Mouse (Mus musculus): ENCODE results near the gene Zdhhc25. TPM values are rescaled to one million over a fixed set of nuclear protein-coding genes. Genes with fewer than 3 reads are reported as not detected.

The Zdhhc25 gene
- polyA plus RNA-seq, 1 experiment = not detected

DNA sequence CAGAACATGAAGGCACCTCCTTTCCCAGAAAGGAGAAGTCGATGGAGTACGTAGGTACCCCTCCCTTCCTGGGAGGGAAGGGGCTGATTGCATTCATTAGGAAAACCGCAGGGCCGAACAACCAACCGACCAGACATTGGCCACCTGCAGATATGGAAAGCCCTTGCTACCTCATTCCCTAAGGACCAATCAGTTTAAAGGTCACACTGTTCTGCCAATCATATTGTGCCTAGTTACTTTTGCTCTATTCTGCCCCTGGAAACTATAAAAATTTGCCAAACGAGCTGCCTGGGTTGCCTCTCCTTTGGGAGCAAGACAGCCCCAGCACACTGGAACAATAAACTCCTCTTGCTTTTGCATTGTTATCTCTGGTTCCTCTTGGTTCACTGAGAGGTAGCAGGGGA is 24.8 kb downstream of the Zdhhc25 start:
- TF ChIP-seq GATA1 (IDR thresholded peaks at IDR 0.05; ENCODE audit: low read length) (no peak), TAL1 (IDR thresholded peaks at IDR 0.05; ENCODE audit: low read length) (no peak)
- Histone ChIP-seq H3K36me3 (ENCODE audit: control insufficient read depth) (no peaks in the 10 kb centered on the region), H3K27me3 (ENCODE audit: control insufficient read depth) (no peaks in the 10 kb centered on the region), H3K4me1 (ENCODE audit: control insufficient read depth) (no peaks in the 10 kb centered on the region), H3K9me3 (ENCODE audit: control insufficient read depth, low read length) (no peaks in the 10 kb centered on the region; the same call in 1 of the 2 replicates), H3K4me3 (replicated peaks) (no peak overlapping the region)

DNA sequence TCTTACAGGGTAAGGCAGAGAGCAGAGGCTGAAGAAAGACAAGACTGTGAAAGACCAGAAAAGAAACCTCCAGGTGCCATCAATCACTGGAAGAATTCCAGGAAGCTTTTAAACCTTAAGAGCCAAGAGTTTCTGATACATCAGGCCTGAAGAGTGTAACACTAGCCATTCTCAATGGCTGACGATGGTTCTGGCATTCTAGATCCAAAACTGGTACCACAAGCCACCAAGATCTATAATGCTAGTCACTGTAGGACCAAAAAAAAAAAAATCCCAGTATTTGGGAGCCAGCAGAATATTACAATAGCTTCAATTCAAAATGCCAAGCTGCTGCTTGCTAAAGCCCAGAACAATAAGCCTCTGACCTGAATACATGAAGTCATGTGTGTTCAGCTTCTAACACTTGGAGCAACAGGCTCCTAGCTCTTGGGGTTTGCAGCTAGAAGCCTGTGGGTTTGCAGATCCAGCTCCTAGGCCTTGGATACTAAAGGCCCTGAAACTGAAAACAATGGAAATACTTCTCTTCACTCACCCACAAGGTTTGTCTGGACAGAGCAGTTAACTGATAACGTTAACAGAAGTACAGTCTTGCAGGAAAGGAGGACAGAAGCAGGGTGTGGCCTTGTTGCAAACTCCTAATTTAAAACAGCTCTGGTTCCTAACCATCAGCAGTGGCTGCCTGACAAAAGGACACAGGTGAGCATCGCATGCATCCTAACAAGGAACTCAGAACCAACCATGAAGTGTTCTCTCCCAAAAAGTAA is 25.4 kb downstream of the Zdhhc25 start:
- no peak overlapping the region for H3K4me3 ChIP-seq (replicated peaks)
- no peaks in the 10 kb centered on the region for H3K27me3 ChIP-seq (ENCODE audit: control insufficient read depth)
- no peaks in the 10 kb centered on the region for H3K36me3 ChIP-seq (ENCODE audit: control insufficient read depth)
- H3K4me1 ChIP-seq (ENCODE audit: control insufficient read depth) = no peaks in the 10 kb centered on the region
- H3K9me3 ChIP-seq (ENCODE audit: control insufficient read depth, low read length) = no peaks in the 10 kb centered on the region; the same call in 1 of the 2 replicates
- TF ChIP-seq GATA1 (IDR thresholded peaks at IDR 0.05; ENCODE audit: low read length) (no peak), TAL1 (IDR thresholded peaks at IDR 0.05; ENCODE audit: low read length) (no peak)

DNA sequence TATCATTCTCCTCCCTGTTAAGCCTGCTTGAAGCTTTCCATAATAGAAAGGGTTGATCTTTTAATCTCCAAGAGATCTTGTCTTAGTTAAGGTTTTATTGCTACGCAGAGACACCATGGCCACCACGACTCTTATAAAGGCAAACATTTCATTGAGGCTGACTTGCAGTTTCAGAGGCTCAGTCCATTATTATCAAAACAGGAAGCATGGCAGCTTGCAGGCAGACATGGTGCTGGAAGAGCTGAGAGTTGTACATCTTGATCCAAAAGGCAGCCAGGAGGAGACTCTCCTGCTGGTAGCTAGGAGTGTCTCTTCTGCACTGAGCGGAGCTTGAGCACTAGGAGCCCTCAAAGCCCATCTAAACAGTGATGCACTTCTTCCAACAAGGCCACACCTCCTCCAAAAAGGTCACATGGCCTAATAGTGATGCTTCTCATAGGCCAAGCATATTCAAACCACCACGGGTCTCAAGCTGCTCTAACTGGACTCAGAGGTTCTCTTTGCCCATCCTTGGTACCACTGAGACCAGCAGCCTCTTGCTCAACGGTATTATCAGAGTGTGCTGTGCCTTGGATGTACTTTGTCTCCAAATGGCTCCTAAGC is 26.9 kb downstream of the Zdhhc25 start:
- no peaks in the 10 kb centered on the region for H3K9me3 ChIP-seq (ENCODE audit: control insufficient read depth, low read length)
- H3K4me3 ChIP-seq (replicated peaks) = no peak overlapping the region
- no peaks in the 10 kb centered on the region for H3K36me3 ChIP-seq (ENCODE audit: control insufficient read depth)
- H3K4me1 ChIP-seq (ENCODE audit: control insufficient read depth) = no peaks in the 10 kb centered on the region
- no peaks in the 10 kb centered on the region for H3K27me3 ChIP-seq (ENCODE audit: control insufficient read depth)
- no peak for TF ChIP-seq GATA1 (IDR thresholded peaks at IDR 0.05; ENCODE audit: low read length)
- TF ChIP-seq TAL1 (IDR thresholded peaks at IDR 0.05; ENCODE audit: low read length) = no peak

DNA sequence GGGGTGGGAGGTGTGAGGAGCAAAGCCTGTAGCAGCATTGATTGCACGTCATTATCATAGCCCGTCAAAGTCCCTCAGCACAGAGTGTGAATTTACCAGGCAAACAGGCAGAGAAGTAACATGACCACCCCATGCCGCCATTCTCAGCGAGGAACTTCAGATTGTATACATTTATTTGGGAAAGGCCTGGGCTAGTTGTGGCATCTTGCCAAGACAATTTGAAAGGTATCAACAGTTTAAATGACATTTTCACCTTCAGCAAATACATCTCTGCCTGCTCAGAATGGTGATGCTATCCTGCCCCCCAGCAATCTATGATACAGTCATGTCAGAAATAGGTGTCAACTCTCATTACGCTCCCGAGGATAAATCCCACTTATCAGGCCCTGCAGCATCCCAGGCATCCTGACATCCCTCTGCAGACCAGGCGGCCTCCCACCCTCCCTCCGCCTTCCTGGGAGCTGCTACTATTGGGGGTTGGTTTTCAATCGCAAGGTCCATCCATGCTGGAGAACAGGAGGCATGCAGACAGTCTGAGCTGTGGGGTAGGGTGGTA is 28.8 kb downstream of the Zdhhc25 start:
- Histone ChIP-seq H3K27me3 (ENCODE audit: control insufficient read depth) (no peaks in the 10 kb centered on the region), H3K36me3 (ENCODE audit: control insufficient read depth) (no peaks in the 10 kb centered on the region), H3K9me3 (ENCODE audit: control insufficient read depth, low read length) (no peaks in the 10 kb centered on the region), H3K4me1 (ENCODE audit: control insufficient read depth) (no peaks in the 10 kb centered on the region), H3K4me3 (replicated peaks) (no peak overlapping the region)
- TF ChIP-seq TAL1 (IDR thresholded peaks at IDR 0.05; ENCODE audit: low read length) (no peak), GATA1 (IDR thresholded peaks at IDR 0.05; ENCODE audit: low read length) (no peak)

DNA sequence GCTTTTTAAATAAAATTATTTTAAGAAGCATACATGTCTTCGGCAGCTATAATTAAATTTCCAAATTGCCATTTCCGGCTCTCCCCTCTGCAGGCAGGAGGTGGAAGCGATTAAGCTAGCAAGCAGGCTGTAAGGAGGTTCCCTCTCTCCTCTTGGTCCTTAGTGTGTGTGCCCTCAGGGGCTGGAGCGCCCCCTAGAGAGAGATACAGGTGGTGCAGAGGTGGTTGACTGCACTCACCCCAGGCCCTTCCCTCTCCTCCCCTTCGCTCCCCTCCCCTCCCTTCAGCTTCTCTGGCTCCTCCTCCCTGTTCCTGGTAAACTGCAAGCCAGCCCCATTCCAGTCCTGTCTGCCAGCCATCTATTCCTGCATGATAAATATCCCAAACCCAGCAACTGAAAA is 35.1 kb downstream of the Zdhhc25 start:
- H3K9me3 ChIP-seq (ENCODE audit: control insufficient read depth, low read length) = no peaks in the 10 kb centered on the region; the same call in 1 of the 2 replicates
- H3K4me1 ChIP-seq (ENCODE audit: control insufficient read depth) = no peaks in the 10 kb centered on the region
- H3K4me3 ChIP-seq (replicated peaks) = no peak overlapping the region
- TF ChIP-seq GATA1 (IDR thresholded peaks at IDR 0.05; ENCODE audit: low read length) (no peak), TAL1 (IDR thresholded peaks at IDR 0.05; ENCODE audit: low read length) (no peak)
- no peaks in the 10 kb centered on the region for H3K27me3 ChIP-seq (ENCODE audit: control insufficient read depth)
- H3K36me3 ChIP-seq (ENCODE audit: control insufficient read depth) = no peaks in the 10 kb centered on the region

DNA sequence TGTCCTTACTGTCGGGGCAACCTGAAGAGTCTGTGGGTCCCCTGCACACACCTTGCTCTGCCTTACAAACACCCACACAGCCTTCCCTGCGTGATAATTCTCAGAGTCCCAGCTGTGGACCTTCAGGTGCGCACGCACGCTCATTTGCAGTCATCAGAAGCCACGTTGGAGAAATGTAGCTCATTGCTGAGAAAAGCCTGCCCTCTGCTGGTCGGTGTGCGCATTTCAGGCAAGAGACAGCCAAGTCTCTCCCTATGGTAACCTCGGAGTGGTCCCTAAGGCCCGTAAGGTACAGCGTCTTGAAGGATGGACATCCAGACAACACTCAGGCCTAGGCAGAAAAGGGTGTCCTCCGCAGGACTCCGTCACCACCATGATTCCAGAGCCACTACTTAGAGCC is 50.9 kb downstream of the Zdhhc25 start:
- no peak for TF ChIP-seq GATA1 (IDR thresholded peaks at IDR 0.05; ENCODE audit: low read length)
- Histone ChIP-seq H3K27me3 (ENCODE audit: control insufficient read depth) (no peaks in the 10 kb centered on the region), H3K4me3 (replicated peaks) (no peak overlapping the region), H3K36me3 (ENCODE audit: control insufficient read depth) (no peaks in the 10 kb centered on the region), H3K9me3 (ENCODE audit: control insufficient read depth, low read length) (no peaks in the 10 kb centered on the region; the same call in 1 of the 2 replicates), H3K4me1 (ENCODE audit: control insufficient read depth) (no peaks in the 10 kb centered on the region)

Other genes with a start within 250 kb of the Zdhhc25 start
- gene Brd1, start 133.9 kb downstream of the Zdhhc25 start, polyA plus RNA-seq (2012) = 1.9 and 2.1 TPM in 2 replicates
- 0.45 and 0.53 TPM in 2 replicates for gene Zbed4, start 151.4 kb downstream of the Zdhhc25 start, polyA plus RNA-seq (2012)
- gene Alg12, start 219.0 kb downstream of the Zdhhc25 start, polyA plus RNA-seq (2012) = 0.16 and 0.28 TPM in 2 replicates
- gene Creld2, start 219.3 kb downstream of the Zdhhc25 start, polyA plus RNA-seq (2012) = 1.5 and 1.7 TPM in 2 replicates

Measured in erythroblast, embryonic 14.5 days (primary cell).